Mouse (Mus musculus) ES-Bruce4 (cell line): ENCODE data around the gene Chsy1. TPM values are rescaled to one million over a fixed set of nuclear protein-coding genes. Genes with fewer than 3 reads are reported as not detected.

Experiments used
- H3K27ac ChIP-seq: 2 replicates; pipeline ENCODE4 v1.5.1; 2012; ENCODE audit warnings: low read length, inconsistent platforms; ENCODE audit not compliant: insufficient read depth
- H3K27me3 ChIP-seq: 2 replicates; pipeline ENCODE4 v1.6.1; 2012; ENCODE audit warnings: mild to moderate bottlenecking, low read length, inconsistent platforms; ENCODE audit not compliant: control insufficient read depth, poor library complexity, insufficient read depth, severe bottlenecking
- H3K36me3 ChIP-seq: 2 replicates; pipeline ENCODE4 v1.6.1; 2012; ENCODE audit warnings: inconsistent platforms, mild to moderate bottlenecking, low read length, moderate library complexity; ENCODE audit not compliant: control insufficient read depth, poor library complexity, insufficient read depth, severe bottlenecking
- H3K4me1 ChIP-seq: one replicate; pipeline ENCODE4 v1.8.1; 2011; ENCODE audit warnings: low read length; ENCODE audit not compliant: control insufficient read depth, insufficient read depth
- H3K4me3 ChIP-seq: 2 replicates; pipeline ENCODE4 v1.5.1; 2011; ENCODE audit warnings: low read depth, mild to moderate bottlenecking, low read length
- H3K9ac ChIP-seq: 2 replicates; pipeline ENCODE4 v1.6.1; 2012; ENCODE audit warnings: low read depth, mild to moderate bottlenecking, inconsistent platforms; ENCODE audit not compliant: poor library complexity, severe bottlenecking
- H3K9me3 ChIP-seq: replicated peaks from 2 replicates; pipeline ENCODE4 v1.6.1; 2012; ENCODE audit warnings: mild to moderate bottlenecking, low read length, inconsistent platforms; ENCODE audit not compliant: control insufficient read depth, poor library complexity, insufficient read depth, severe bottlenecking
- CTCF ChIP-seq: IDR thresholded peaks from one replicate; pipeline ENCODE4 v1.8.1; 2011; ENCODE audit warnings: low read depth, low read length
- EP300 ChIP-seq: IDR thresholded peaks from 2 replicates; pipeline ENCODE4 v1.6.1; 2011; ENCODE audit warnings: low read depth, low read length; ENCODE audit not compliant: insufficient read depth
- POLR2A ChIP-seq: IDR thresholded peaks from one replicate; pipeline ENCODE4 v1.8.1; 2011; ENCODE audit warnings: low read length; ENCODE audit not compliant: insufficient read depth
- polyA plus RNA-seq: library from polyadenylated mRNA; stranded (reverse); fragments of >200 nt; gene quantifications from 2 replicates; pipeline ENCODE4 v1.2.4, GENCODE M21; 2011; ENCODE audit warnings: low read depth; ENCODE audit not compliant: missing spikeins, insufficient read depth, insufficient read length

Chsy1 gene
- 25.8 and 27.6 TPM in 2 replicates for polyA plus RNA-seq

DNA sequence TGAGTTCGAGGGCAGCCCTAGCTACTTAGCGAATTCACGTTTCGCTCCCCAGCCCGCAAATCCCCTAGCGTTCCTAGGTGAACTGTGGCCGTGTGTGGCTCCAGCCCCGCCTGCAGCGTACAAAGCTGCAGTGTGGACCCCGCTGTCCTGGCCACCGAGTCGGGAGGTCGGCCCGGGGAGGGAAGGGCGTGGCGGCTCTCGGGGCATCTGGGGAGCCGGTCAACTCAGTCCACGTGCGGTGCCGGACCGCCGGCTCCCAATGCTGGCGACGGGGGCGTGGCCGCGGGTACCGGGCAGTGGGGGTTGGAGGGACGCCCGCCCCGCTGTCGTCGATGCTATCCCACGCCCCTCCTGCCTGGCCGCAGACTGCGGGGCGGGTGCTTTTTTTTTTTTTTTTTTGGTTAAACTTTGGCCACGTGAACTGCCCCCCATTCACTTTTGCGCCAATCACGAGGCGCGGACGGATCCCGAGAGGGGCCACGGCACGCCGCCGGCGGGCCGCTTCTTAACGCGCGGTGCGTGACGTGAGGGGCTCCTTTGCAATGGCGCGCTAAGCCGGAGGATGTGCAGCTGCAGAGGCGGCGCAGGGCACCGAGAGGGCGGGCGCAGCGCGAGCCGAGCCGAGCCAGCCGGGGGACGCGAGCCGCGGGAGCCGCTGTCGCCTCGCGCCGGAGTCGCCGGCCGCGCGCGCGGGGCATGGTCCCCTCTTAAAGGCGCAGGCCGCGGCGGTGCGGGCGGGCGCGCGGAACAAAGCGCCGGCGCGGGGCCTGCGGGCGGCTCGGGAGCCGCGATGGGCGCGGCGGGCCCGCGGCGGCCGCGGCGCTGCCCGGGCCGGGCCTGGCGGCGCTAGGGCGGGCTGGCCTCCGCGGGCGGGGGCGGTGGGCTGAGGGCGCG is at the start of gene Chsy1:
Gene Chsy1, plus strand, starts transcription at position 555 of the 894 bp plus-strand sequence.
- H3K27ac ChIP-seq, result no peak within 1 kb of the TSS
- H3K9ac ChIP-seq, result peak within 1 kb of the TSS; percentile 92
- 0 out of 2 replicates have a peak, but pooled peaks cover 2% of the 10 kb centered on the region for H3K27me3 ChIP-seq
- H3K9me3 ChIP-seq, result no peaks in the 10 kb centered on the region
- TF ChIP-seq EP300 (no peak), CTCF (no peak), POLR2A (no peak)
- H3K36me3 ChIP-seq, result no peaks in the 10 kb centered on the region
- no peaks in the 10 kb centered on the region for H3K4me1 ChIP-seq
- H3K4me3 ChIP-seq, result peak within 1 kb of the TSS; percentile 99

DNA sequence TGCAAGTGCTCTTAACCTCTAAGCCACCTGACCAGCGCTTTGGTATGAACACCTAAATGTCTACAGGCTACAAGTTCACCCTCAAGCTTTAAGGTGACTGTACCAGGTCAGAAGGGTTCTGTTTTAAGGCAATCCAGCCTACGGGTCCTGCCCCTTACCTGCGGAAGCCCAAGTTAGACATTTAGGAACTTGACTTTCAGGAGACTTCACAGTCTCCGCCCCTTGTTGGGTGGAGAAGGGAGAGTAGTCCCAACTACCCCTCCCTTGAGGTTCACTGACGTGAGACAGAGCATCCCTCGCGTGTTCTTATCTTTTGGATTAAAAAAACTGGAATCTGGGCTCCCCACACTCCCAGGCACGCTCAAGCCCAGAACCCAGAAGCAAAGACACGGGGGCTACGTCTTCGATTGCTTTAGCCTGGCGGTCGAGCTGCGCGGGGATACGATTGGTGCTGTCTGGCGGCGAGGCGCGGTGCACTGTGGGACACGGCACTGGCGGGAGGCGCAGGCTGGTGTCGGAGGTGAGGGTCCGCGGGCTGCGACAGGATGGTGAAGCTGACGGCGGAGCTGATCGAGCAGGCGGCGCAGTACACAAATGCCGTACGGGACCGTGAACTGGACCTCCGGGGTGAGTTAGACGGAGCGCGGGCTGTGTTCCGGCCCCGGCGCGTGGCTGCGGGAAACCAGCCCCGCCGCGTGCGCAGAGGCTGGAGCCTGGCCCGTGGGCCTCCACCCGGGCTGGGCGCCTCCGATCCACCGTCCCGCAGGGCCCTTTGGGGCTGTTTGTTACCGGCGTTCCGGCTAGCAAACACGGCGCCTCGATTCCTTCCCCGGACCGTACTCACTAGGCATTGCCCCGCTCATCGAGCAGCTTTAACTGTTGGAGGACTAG is 49.0 kb upstream of the Chsy1 start:
- TF ChIP-seq CTCF (no peak), EP300 (peak; percentile 82; the same call in 1 of the 2 replicates), POLR2A (peak; percentile 70)

DNA sequence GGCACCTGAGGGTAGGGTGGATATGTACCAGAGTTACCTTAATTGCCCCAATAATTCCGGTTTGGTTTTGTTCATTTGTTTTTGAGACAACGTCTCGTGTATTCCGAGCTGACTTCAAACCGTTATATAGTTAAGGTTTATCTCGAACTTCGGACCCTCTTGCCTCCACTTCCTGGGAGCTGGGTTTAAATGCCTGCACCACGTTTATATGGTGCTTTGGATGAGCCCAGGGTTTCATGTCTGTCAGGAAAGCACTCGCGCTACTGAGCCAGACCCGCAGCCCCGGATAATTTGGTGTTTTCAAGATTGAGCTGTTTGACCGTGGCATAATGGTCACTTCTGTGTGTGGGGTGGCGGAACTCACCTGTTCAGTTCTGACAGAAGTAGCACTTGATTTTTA is 48.3 kb upstream of the Chsy1 start:
- H3K36me3 ChIP-seq, result peaks cover 30% of the 10 kb centered on the region
- no peak overlapping the region for H3K27ac ChIP-seq
- H3K4me1 ChIP-seq, result no peaks in the 10 kb centered on the region
- TF ChIP-seq CTCF (no peak), EP300 (no peak), POLR2A (no peak)
- no peaks in the 10 kb centered on the region for H3K9me3 ChIP-seq
- no peaks in the 10 kb centered on the region for H3K27me3 ChIP-seq
- H3K9ac ChIP-seq, result peak overlapping the region; percentile 87
- H3K4me3 ChIP-seq, result peak overlapping the region; percentile 91

More for the DNA sequence above, 49.0 kb upstream of the Chsy1 start:
- Histone ChIP-seq H3K4me1 (no peaks in the 10 kb centered on the region), H3K36me3 (peaks cover 23% of the 10 kb centered on the region), H3K9ac (peak overlapping the region; percentile 87), H3K27ac (no peak overlapping the region), H3K27me3 (no peaks in the 10 kb centered on the region), H3K4me3 (peak overlapping the region; percentile 91), H3K9me3 (no peaks in the 10 kb centered on the region)

DNA sequence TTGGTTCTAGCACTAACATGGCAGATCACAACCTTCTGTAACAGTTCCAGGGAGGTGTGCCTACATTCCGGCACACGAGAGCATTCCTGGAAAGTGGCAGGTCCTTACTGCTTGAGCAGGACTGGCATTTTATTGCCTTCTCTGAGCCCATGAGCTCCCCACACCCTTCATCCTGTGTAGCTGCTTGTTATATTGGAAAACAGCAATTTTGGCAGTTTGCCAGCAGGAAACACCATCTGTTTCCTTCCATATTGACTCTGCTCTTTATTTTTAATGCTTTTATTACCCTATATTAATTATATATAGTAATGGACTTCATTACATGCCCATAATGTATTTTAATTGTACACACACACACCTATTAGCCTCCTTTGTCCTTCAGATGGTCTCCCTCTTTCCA is 32.9 kb upstream of the Chsy1 start:
- no peaks in the 10 kb centered on the region for H3K27me3 ChIP-seq
- H3K9ac ChIP-seq, result no peak overlapping the region
- H3K4me3 ChIP-seq, result no peak overlapping the region
- H3K4me1 ChIP-seq, result no peaks in the 10 kb centered on the region
- H3K9me3 ChIP-seq, result no peaks in the 10 kb centered on the region; the same call in 1 of the 2 replicates
- H3K27ac ChIP-seq, result no peak overlapping the region
- H3K36me3 ChIP-seq, result peaks cover 38% of the 10 kb centered on the region
- no peak for TF ChIP-seq EP300

DNA sequence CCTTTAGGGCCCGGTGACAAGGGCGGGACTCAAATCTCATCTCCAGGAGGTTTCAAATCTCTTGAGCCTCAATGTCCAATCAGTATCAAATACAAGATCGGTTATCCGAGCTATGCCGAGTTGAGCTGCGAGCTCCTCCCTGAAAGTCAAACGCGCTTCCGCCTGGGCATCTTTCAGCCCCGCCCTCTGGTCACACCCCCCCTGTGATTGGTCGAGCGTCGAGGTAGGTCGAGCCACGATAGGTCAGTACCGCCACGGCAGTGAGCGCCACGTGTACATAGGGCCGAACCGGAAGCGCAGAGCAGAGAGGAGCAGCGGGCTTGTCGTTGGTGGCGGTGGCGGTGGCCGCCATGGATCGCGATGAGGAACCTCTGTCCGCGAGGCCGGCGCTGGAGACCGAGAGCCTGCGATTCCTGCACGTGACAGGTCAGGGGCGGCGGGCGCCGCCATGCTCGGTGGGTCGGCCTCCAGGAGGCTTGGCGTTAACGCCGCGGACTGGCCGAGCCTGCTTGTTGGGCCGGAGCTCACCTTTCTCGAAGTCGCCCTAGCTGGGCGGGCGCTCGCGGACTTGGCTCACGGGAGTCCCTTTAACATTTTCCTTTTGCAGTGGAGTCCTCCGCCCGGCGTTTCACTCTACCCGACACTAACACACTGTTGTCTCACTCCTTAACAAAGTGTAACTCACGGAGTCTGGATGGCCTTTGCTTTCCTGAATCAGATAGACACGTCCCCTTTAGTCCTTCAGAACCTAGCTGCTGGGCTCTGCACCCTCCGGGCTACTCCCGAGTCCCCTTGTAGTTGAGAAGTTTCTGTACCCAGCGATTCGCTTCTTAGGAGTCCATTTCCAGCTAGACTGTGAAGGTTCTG is 29.7 kb upstream of the Chsy1 start, which contains the start of gene Selenos:
Gene Selenos, plus strand, starts transcription at position 286 of the 867 bp plus-strand sequence.
- no peaks in the 10 kb centered on the region for H3K4me1 ChIP-seq
- H3K4me3 ChIP-seq, result peak within 1 kb of the TSS; percentile 63
- no peaks in the 10 kb centered on the region for H3K9me3 ChIP-seq
- TF ChIP-seq POLR2A, result no peak
- TF ChIP-seq CTCF, result no peak
- no peak for TF ChIP-seq EP300
- no peaks in the 10 kb centered on the region for H3K27me3 ChIP-seq
- H3K27ac ChIP-seq, result peak within 1 kb of the TSS; percentile 49; the same call in 1 of the 2 replicates
- H3K9ac ChIP-seq, result peak within 1 kb of the TSS; percentile 64
- H3K36me3 ChIP-seq, result peaks cover 29% of the 10 kb centered on the region
